Mouse (Mus musculus): ENCODE data around the gene Vps35l.

- TF ChIP-seq CTCF (IDR thresholded peaks at IDR 0.05; ENCODE audit: control insufficient read depth, insufficient read depth, low read length) (no peak), POLR2A (IDR thresholded peaks at IDR 0.05; ENCODE audit: borderline replicate concordance, control insufficient read depth, low read depth, low read length) (no peak)
Measured at GRCm38 (mm10) chr7:118723927-118724326, 16.1 kb upstream of the Vps35l start.
